Mouse (Mus musculus) kidney, embryonic 15.5 days (tissue): ENCODE measurements around the gene Mad2l2. TPM values are rescaled to one million over a fixed set of nuclear protein-coding genes. Genes with fewer than 3 reads are reported as not detected.

ENCODE experiments used
- ATAC-seq: fragments of 200-750 bp; cut with Nextera tagmentation; replicated peaks from 2 replicates; pipeline ENCODE4 v1.8.0; 2017; ENCODE audit warnings: moderate TSS enrichment; ENCODE audit not compliant: low FRiP score
- H3K27ac ChIP-seq: fragments of 300-500 bp; sonication (generic); 2 replicates; pipeline ENCODE4 v1.5.1; 2015; ENCODE audit warnings: mild to moderate bottlenecking, inconsistent platforms
- H3K27me3 ChIP-seq: fragments of 300-500 bp; sonication (generic); 2 replicates; pipeline ENCODE4 v1.6.1; 2015; ENCODE audit warnings: inconsistent platforms
- H3K36me3 ChIP-seq: fragments of 300-500 bp; sonication (generic); 2 replicates; pipeline ENCODE4 v1.6.1; 2015; ENCODE audit warnings: inconsistent platforms
- H3K4me1 ChIP-seq: fragments of 300-500 bp; sonication (generic); 2 replicates; pipeline ENCODE4 v1.6.1; 2015; ENCODE audit warnings: inconsistent platforms
- H3K4me2 ChIP-seq: fragments of 300-500 bp; sonication (generic); 2 replicates; pipeline ENCODE4 v1.6.1; 2015; ENCODE audit warnings: moderate library complexity, mild to moderate bottlenecking, inconsistent platforms
- H3K4me3 ChIP-seq: fragments of 300-500 bp; sonication (generic); replicated peaks from 2 replicates; pipeline ENCODE4 v1.5.1; 2015; ENCODE audit warnings: mild to moderate bottlenecking, inconsistent platforms
- H3K9ac ChIP-seq: fragments of 300-500 bp; sonication (generic); 2 replicates; pipeline ENCODE4 v1.6.1; 2015; ENCODE audit warnings: mild to moderate bottlenecking, inconsistent platforms
- H3K9me3 ChIP-seq: fragments of 300-500 bp; sonication (generic); replicated peaks from 2 replicates; pipeline ENCODE4 v1.6.1; 2016; ENCODE audit warnings: inconsistent platforms
- WGBS: fragments of 180-500 bp; shearing (Covaris S2); methylation state at CpG from one replicate; pipeline ENCODE4 v1.1.7; 2015; ENCODE audit warnings: mixed read lengths; 5-methylcytosine and 5-hydroxymethylcytosine counted together
- polyA plus RNA-seq: library from polyadenylated mRNA; unstranded; fragments of >200 nt; fragmentation: Nextera tagmentation; extraction: Ambion mirVana; gene quantifications from 2 replicates; pipeline ENCODE4 v1.2.1, GENCODE M21; 2015

Gene Mad2l2
- 65.5 and 69.8 TPM in 2 replicates for polyA plus RNA-seq

GRCm38 (mm10) chr4:148130133-148130532, at the start of gene Mad2l2:
Gene Mad2l2, plus strand, starts transcription at chr4:148130384.
- H3K4me3 ChIP-seq = peak within 1 kb of the TSS; percentile 71
- peak within 1 kb of the TSS; percentile 37; the same call in 1 of the 2 replicates for H3K27ac ChIP-seq
- H3K27me3 ChIP-seq = peaks cover 53% of the 10 kb centered on the region
- H3K4me2 ChIP-seq = peak within 1 kb of the TSS; percentile 99
- ATAC-seq = no peak; the same call in 1 of the 2 replicates
- 2% methylated on average over 18 of the region's 18 CpGs for WGBS
- H3K9me3 ChIP-seq = no peaks in the 10 kb centered on the region
- no peaks in the 10 kb centered on the region for H3K36me3 ChIP-seq
- H3K4me1 ChIP-seq = peaks cover 24% of the 10 kb centered on the region
- H3K9ac ChIP-seq = peak within 1 kb of the TSS; percentile 78

DNA sequence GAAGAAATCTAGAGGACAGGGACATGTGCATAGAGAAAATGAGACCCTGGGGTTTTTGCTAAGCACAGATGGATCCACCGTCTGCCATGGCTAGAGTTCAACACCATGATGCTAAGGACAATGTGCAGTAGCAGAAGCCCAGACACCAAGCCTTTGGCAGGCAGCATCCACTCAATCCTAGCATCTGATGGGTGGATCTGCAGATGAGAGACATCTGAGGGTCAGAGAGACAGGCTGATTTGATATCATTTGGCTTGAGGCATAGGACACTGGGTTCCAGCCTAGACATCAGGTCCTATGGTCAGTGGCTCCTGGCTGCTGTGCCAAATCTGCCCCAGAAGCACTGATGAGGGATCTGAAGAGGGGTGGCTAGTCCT, 49.6 kb upstream of the Mad2l2 start:
- WGBS = 79% methylated on average over 1 of the region's 1 CpGs
- peaks cover 31% of the 10 kb centered on the region for H3K4me1 ChIP-seq
- no peaks in the 10 kb centered on the region for H3K27me3 ChIP-seq
- ATAC-seq = no peak
- no peaks in the 10 kb centered on the region for H3K9me3 ChIP-seq
- no peak overlapping the region for H3K9ac ChIP-seq
- no peak overlapping the region for H3K4me3 ChIP-seq
- H3K36me3 ChIP-seq = peaks cover 26% of the 10 kb centered on the region
- H3K27ac ChIP-seq = no peak overlapping the region
- H3K4me2 ChIP-seq = no peak overlapping the region

DNA sequence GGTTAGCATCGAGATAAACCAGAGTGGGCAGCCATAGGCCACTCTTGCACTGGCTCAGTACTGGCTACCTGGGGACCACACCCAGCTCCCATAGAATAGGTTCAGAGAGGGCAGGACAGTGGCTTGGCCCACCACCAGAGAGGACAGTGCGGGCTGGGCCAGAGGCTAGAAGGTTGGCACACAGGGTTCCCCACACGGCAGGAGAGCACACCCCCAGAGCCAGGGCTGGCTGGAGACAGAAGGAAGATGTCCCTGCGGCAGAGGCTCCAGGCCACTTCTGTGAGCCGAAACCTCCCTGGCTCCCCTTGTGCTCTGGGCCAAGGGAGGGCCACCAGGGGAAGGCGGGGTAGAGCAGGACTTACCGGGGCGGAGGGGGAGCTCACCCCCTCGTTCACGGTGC, 49.0 kb upstream of the Mad2l2 start:
- H3K4me1 ChIP-seq = peaks cover 37% of the 10 kb centered on the region
- no peak overlapping the region for H3K9ac ChIP-seq
- H3K27ac ChIP-seq = no peak overlapping the region
- H3K36me3 ChIP-seq = peaks cover 26% of the 10 kb centered on the region
- ATAC-seq = no peak
- WGBS = 94% methylated on average over 10 of the region's 10 CpGs
- H3K27me3 ChIP-seq = no peaks in the 10 kb centered on the region
- no peaks in the 10 kb centered on the region for H3K9me3 ChIP-seq
- no peak overlapping the region for H3K4me3 ChIP-seq
- H3K4me2 ChIP-seq = no peak overlapping the region

GRCm38 (mm10) chr4:148082257-148083044, 47.7 kb upstream of the Mad2l2 start:
- peak overlapping the region; percentile 55; the same call in 1 of the 2 replicates for H3K27ac ChIP-seq
- peaks cover 26% of the 10 kb centered on the region for H3K36me3 ChIP-seq
- H3K4me3 ChIP-seq = no peak overlapping the region
- WGBS = 45% methylated on average over 12 of the region's 12 CpGs
- peaks cover 49% of the 10 kb centered on the region for H3K4me1 ChIP-seq
- no peaks in the 10 kb centered on the region for H3K9me3 ChIP-seq
- H3K9ac ChIP-seq = no peak overlapping the region
- ATAC-seq = peak; percentile 16; the same call in 1 of the 2 replicates
- no peak overlapping the region for H3K4me2 ChIP-seq
- no peaks in the 10 kb centered on the region for H3K27me3 ChIP-seq

DNA sequence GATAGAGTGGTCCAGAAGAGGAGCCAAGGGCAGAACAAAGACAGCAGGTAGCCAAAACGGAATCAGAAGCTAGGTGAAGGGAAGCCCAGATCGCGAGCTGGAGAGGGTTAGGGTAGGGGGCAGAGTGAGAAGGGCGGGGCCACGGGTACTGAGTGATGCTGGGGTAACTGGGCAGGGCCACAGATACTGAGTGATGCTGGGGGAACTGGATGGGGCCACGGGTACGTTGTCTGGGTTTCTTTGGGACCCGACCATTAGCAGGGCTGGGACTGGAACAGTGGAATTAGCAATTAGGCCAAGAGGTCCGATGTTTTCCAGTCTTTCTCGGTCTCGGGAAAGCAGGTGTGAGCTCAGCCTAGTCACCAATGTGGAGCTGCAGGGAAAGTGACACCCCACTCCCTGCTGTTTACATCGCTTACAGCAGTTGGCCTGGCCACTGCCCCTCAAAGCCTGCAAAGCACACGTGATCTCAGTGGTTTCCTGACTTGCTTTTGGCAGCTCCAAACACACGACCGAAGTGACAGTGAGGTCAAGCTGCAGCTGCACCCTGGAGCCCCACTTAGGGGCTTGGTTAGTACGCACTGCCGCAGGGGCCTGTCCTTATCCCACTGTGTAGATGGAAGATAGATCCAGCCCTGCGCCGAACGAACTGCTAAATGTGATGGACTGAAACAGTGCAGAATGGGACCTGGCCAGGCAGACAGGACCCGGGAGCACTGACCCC, 46.8 kb upstream of the Mad2l2 start:
- no peaks in the 10 kb centered on the region for H3K27me3 ChIP-seq
- ATAC-seq = no peak
- peak overlapping the region; percentile 55; the same call in 1 of the 2 replicates for H3K27ac ChIP-seq
- peaks cover 26% of the 10 kb centered on the region for H3K36me3 ChIP-seq
- no peak overlapping the region for H3K4me2 ChIP-seq
- 50% methylated on average over 21 of the region's 21 CpGs for WGBS
- H3K4me1 ChIP-seq = peaks cover 53% of the 10 kb centered on the region
- no peak overlapping the region for H3K9ac ChIP-seq
- H3K4me3 ChIP-seq = no peak overlapping the region
- no peaks in the 10 kb centered on the region for H3K9me3 ChIP-seq

- no peak for ATAC-seq
- Histone ChIP-seq H3K4me3 (no peak overlapping the region), H3K4me2 (peak overlapping the region; percentile 19; the same call in 1 of the 2 replicates), H3K36me3 (peaks cover 26% of the 10 kb centered on the region), H3K9ac (no peak overlapping the region), H3K4me1 (peaks cover 54% of the 10 kb centered on the region), H3K27ac (peak overlapping the region; percentile 55), H3K9me3 (no peaks in the 10 kb centered on the region), H3K27me3 (no peaks in the 10 kb centered on the region)
- 12% methylated on average over 8 of the region's 8 CpGs for WGBS
These were observed 45.9 kb upstream of the Mad2l2 start for GRCm38 (mm10) chr4:148084261-148084714.

GRCm38 (mm10) chr4:148085131-148085906, 44.9 kb upstream of the Mad2l2 start:
- 46% methylated on average over 10 of the region's 10 CpGs for WGBS
- Histone ChIP-seq H3K4me1 (peaks cover 54% of the 10 kb centered on the region), H3K4me2 (0 out of 2 replicates have a peak overlapping the region, but pooled peaks have one; percentile 1), H3K4me3 (no peak overlapping the region), H3K9me3 (no peaks in the 10 kb centered on the region), H3K9ac (0 out of 2 replicates have a peak overlapping the region, but pooled peaks have one; percentile 4), H3K27me3 (no peaks in the 10 kb centered on the region), H3K36me3 (peaks cover 16% of the 10 kb centered on the region), H3K27ac (peak overlapping the region; percentile 51; the same call in 1 of the 2 replicates)
- ATAC-seq = no peak

DNA sequence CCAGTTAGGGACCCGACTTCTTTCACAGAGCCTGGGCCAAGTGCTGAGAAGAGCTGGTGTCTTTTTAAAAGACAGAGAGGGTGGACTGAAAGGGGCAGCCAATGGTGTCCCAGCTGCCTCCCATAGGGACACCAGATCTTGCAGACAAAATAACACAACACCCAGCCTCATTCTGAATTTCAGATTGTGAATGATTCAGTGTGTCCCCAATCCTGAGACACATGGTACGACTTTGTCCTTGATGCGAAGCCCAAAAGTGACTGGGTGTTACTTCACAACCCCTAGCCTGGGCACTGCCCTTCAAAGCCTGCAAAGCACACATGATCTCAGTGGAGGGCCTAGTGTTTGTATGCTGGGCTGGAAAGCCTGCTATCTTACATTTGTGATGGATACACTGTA, 44.3 kb upstream of the Mad2l2 start:
- Histone ChIP-seq H3K4me1 (peaks cover 54% of the 10 kb centered on the region), H3K9me3 (no peaks in the 10 kb centered on the region), H3K9ac (0 out of 2 replicates have a peak overlapping the region, but pooled peaks have one; percentile 4), H3K27me3 (no peaks in the 10 kb centered on the region), H3K36me3 (peaks cover 10% of the 10 kb centered on the region), H3K4me3 (no peak overlapping the region), H3K27ac (peak overlapping the region; percentile 51; the same call in 1 of the 2 replicates), H3K4me2 (0 out of 2 replicates have a peak overlapping the region, but pooled peaks have one; percentile 1)
- no peak for ATAC-seq
- 67% methylated on average over 3 of the region's 3 CpGs for WGBS

- peak overlapping the region; percentile 86 for H3K4me2 ChIP-seq
- H3K9ac ChIP-seq = peak overlapping the region; percentile 76
- no peaks in the 10 kb centered on the region for H3K9me3 ChIP-seq
- peak; percentile 55 for ATAC-seq
- H3K4me3 ChIP-seq = peak overlapping the region; percentile 81
- no peaks in the 10 kb centered on the region for H3K27me3 ChIP-seq
- peak overlapping the region; percentile 86 for H3K27ac ChIP-seq
- WGBS = 4% methylated on average over 30 of the region's 30 CpGs
- peaks cover 54% of the 10 kb centered on the region for H3K4me1 ChIP-seq
- H3K36me3 ChIP-seq = no peaks in the 10 kb centered on the region
These were observed 42.9 kb upstream of the Mad2l2 start for GRCm38 (mm10) chr4:148087091-148087906.

GRCm38 (mm10) chr4:148087907-148088527, 42.2 kb upstream of the Mad2l2 start, which contains the start of gene Agtrap:
Gene Agtrap, minus strand, starts transcription at chr4:148088031.
- H3K4me1 ChIP-seq = peaks cover 47% of the 10 kb centered on the region
- H3K27me3 ChIP-seq = no peaks in the 10 kb centered on the region
- H3K4me3 ChIP-seq = peak within 1 kb of the TSS; percentile 81
- peak within 1 kb of the TSS; percentile 86 for H3K4me2 ChIP-seq
- 7% methylated on average over 34 of the region's 34 CpGs for WGBS
- H3K36me3 ChIP-seq = no peaks in the 10 kb centered on the region
- ATAC-seq = peak; percentile 92
- H3K9ac ChIP-seq = peak within 1 kb of the TSS; percentile 76
- H3K27ac ChIP-seq = peak within 1 kb of the TSS; percentile 86
- no peaks in the 10 kb centered on the region for H3K9me3 ChIP-seq
